13 mouse cellular contexts compared by ENCODE assay signal in the genomic region with DNA sequence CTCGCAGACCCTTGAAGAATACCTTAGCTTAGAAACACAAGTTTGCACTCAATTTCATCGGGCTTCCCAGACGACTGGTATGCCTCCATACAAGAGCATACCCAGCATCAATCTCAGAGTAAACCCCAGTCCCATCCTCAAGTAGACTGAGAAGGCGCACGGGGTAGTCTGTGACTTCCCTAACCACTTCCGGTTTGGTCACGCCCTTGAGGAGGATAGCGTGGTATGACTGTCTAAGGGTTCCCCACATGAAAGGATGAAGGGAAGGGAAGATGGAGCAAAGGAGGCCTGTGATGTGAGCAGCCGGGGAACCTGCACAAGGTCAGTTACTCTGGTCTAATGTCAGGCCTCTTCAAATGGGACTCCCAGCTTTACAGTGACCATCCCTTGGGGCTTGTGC. TPM values are rescaled to one million over a fixed set of nuclear protein-coding genes. Genes with fewer than 3 reads are reported as not detected.
DNase-seq lines count a peak whose midpoint lies in the region; ATAC-seq lines count a peak whose summit lies in the region.
"Had no signal": no experiment of that assay in that cellular context is flagged by ENCODE, and none has a peak within 500 bp of the region (broad histone marks: within the 10 kb centered on the region; RNA-seq: fewer than 3 reads in every experiment).

No protein-coding gene starts in this region.

- peaks cover 6% of the 10 kb centered on the region for H3K36me3 ChIP-seq in splenic B cell, adult 2 months (ENCODE audit: control insufficient read depth, insufficient read depth, low read length, poor library complexity, severe bottlenecking)

- ATAC-seq in CD4-positive, CD25-positive, alpha-beta regulatory T cell, adult 4 months: peak; percentile 69
- ATAC-seq: lung, postnatal 0 days; midbrain, embryonic 15.5 days had no signal

- DNase-seq in B cell, adult 2 months: peak; percentile 49 to 56
- peak; percentile 89 for DNase-seq in induced T-regulatory cell, adult 2 months (ENCODE audit: low read depth)
- DNase-seq in splenic B cell, adult 2 months (ENCODE audit: low read depth, low spot score): peak; percentile 73
- DNase-seq in urinary bladder, postnatal 36 days (ENCODE audit: low spot score in 2 of 2): no peak
- DNase-seq in lung, postnatal 36 days: no peak
- DNase-seq in urinary bladder, postnatal 4 days (ENCODE audit: low spot score in 2 of 2): no peak
- DNase-seq: cerebellum, adult 9-11 months; heart, postnatal 4 days had no signal

- no peaks in the 10 kb centered on the region for H3K27me3 ChIP-seq in splenic B cell, adult 2 months (ENCODE audit: control insufficient read depth, insufficient read depth, low read length, poor library complexity, severe bottlenecking)
- H3K27me3 ChIP-seq: embryonic facial prominence, embryonic 13.5 days; forebrain, embryonic 12.5 days; midbrain, embryonic 15.5 days had no signal

RNA-seq across cellular contexts. Expression of gene Otulin, which starts 2.7 kb away (rescaled TPM):
- polyA plus RNA-seq in CD4-positive, CD25-positive, alpha-beta regulatory T cell, adult 4 months (2017; shearing (Covaris generic)): 10 to 100 TPM; 10.7 to 10.8 TPM

RNA-seq across cellular contexts. Expression of gene Otulinl, which starts 53.6 kb away (rescaled TPM):
- 100 to 1,000 TPM; 216 to 235 TPM for polyA plus RNA-seq in CD4-positive, CD25-positive, alpha-beta regulatory T cell, adult 4 months (2017; shearing (Covaris generic))

Comparison
In these comparisons a context has a peak if more than half of its experiments do, and no peak if none do; other contexts are left out.
1. DNase-seq: peak in B cell, adult 2 months (2 of 2), induced T-regulatory cell, adult 2 months (single experiment) and splenic B cell, adult 2 months (single experiment); none in urinary bladder, postnatal 36 days (0 of 2), lung, postnatal 36 days (single experiment) and urinary bladder, postnatal 4 days (0 of 2).